Mouse (Mus musculus) heart, postnatal 0 days (tissue): Measurements from ENCODE around the gene Gkn3.

Experiments
- CTCF ChIP-seq: IDR thresholded peaks from 2 replicates; pipeline ENCODE4 v1.5.1; 2016; ENCODE audit warnings: antibody characterized with exemption, control low read depth, low read depth
- EP300 ChIP-seq: IDR thresholded peaks from 2 replicates; pipeline ENCODE4 v1.6.1; 2016; ENCODE audit warnings: antibody characterized with exemption, low read depth

GRCm38 (mm10) chr6:87436745-87437144, 48.0 kb upstream of the Gkn3 start:
- TF ChIP-seq CTCF = no peak
- TF ChIP-seq EP300 = no peak
